Mouse (Mus musculus): ENCODE data around the gene Slfn5. TPM values are rescaled to one million over a fixed set of nuclear protein-coding genes. Genes with fewer than 3 reads are reported as not detected.

The Slfn5 gene
- polyA plus RNA-seq (2021; fragmentation: Nextera tagmentation) = 0.69 and 0.75 TPM in 2 replicates
- long read RNA-seq, experiment 1, partial matches to known transcripts = 0 of 1 reads
- long read RNA-seq, experiment 1, other reads (novel, unspliced or antisense) = 1 of 1 reads
- long read RNA-seq, experiment 2, partial matches to known transcripts = 0 of 1 reads
- long read RNA-seq, experiment 2, other reads (novel, unspliced or antisense) = 1 of 1 reads

DNA sequence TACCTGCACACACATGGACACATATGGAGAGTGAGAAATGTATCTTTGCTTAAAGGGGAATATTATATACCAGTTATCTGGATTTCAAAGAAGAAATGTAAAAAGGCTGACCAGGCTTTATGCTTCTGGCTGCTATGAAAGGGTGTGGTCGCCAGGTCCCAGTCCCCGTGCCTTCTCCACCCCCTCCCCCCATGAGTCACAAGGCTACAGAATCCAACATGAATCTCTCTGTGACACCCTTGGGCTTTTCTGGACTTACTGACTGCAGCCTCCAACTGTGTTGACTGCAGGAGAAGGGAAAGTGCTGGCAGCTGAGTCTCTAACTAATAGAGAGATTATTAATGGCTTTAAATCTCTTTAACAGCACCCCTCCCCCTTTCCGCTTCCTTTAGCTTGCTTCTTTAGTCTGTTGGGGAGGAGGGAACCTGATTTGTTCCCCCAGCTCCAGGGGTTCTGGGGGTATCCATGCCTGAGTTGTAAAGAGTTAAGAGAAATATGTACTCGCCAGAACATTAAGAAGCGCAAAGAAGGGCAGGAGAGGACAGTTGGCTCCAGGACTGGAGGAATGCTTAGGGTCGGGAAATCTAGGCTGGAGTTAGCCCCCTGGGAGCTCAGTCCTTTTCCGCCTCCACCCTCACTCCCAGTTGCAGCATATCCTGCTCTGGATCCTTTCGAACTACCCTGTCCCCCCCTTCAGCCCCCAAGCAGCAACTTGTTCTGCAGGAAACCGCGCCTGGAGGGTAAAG is at the start of gene Slfn5:
Gene Slfn5, plus strand, starts transcription at position 614 of the 746 bp plus-strand sequence.

DNA sequence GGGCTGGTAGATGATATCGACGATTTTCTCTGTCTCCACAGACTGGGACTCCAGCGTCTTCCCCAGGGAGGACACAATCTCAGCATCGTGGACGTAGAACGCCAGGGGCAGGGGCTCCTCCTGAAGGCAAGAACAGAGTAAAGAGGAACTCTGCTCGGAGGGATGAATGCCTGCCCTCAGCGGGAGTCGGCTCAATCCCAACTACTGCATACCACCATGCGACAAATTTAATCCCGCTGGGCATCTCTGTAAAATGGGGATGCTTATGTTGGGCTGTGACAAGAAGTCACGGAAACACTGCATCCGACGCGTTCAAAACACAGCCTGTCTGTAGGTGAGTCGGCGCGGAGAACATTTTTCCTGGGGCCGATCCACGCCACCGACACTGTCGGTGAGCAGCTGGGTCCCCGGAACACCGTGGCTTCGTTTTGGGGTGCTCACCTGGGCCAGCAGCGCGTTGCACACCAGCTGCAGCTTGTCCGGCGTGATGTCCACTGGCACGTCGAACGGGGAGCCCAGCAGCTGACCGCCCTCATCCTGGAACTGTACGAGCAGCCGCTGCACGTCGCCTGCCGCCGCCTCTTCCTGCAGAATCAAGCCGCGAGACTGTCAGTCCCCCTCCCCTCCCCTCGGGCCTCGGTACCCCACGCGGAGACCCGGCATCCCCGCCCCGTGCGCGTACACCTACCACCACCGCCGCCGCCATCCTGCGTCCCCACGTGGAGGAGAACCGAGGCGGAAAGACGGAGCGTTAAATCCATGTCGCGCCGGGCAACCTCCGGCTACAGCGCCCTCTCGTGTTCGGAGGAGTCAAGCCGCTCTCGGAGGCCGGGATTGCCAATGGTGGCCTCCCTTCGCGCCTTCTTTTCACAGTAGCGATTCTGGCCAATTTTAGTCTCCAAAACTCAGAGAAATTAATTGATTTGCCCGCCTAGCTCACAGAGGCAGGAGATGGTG is 43.2 kb upstream of the Slfn5 start, which contains the start of gene Nle1:
Gene Nle1, minus strand, starts transcription at position 761 of the 957 bp plus-strand sequence.

DNA sequence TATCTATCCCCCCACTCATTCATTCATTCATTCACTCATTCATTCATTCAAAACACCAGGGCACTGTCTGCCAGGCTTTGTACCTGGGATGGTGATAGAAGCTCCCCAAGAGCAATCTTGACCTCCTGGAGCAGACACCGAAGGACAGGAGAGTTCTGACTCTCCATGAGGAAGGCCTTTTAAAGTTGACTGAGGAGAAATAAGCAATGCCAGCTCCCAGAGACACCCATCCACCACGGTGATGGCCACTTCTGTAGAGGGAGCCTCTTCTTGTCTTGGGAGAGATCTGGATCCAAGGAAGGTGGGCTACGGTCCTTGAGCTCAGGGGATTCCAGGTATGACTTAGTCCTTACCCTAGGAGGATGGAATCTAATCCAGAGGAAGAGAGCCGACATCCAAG is 40.9 kb upstream of the Slfn5 start, which contains the start of gene Unc45b:
Gene Unc45b, plus strand, starts transcription at position 301 of the 400 bp plus-strand sequence.

DNA sequence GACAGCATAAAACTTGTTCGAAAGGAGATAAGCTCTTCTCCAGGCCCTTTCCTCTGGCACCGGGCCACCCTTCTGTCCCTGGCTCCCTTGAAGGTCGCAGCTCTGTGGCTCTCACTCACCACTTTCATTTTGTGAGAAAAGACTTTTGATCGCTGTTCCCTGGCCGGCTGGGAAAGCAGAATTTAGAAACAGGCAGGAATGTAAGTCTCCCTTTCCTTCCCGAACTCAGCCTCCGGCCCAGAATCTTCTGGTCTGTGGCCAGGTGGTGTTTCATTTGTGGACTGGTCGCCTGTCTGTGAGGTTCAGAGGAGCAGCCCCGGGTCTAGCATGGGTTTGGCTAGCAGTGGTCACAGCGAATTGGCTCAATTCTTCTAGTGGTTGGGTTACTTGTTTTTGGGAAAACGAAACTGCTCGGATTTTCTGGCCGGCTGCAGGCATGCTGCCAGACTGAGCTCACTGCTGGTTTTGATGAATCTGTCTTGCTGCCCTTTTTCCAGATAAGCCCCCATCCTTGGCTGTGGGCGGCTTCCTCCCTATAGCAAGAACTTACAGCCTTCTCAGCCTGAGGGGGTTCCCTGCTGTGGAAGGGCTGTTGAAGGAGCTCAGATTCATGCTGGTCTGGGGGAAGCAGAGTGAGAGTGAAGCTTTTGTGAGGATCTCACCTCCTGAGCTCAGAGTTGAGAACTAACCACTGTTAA is 40.5 kb downstream of the Slfn5 start, which contains the start of gene Slfn9:
Gene Slfn9, minus strand, starts transcription at position 362 of the 698 bp plus-strand sequence.

Small RNA genes within 50 kb of the gene (microRNA-seq; reads per million reads assigned to microRNA genes)
- not detected for gene Mir7679

Other genes with a start within 250 kb of the Slfn5 start
- gene Cct6b, start 187.0 kb upstream of the Slfn5 start, polyA plus RNA-seq (2021; fragmentation: Nextera tagmentation) = 0.08 and 0.14 TPM in 2 replicates
- gene Zfp830, start 187.0 kb upstream of the Slfn5 start, polyA plus RNA-seq (2021; fragmentation: Nextera tagmentation) = 13.3 and 17.2 TPM in 2 replicates
- gene Lig3, start 170.2 kb upstream of the Slfn5 start, polyA plus RNA-seq (2021; fragmentation: Nextera tagmentation) = 4.0 and 4.3 TPM in 2 replicates
- 6.8 and 6.9 TPM in 2 replicates for gene Rffl, start 80.1 kb upstream of the Slfn5 start, polyA plus RNA-seq (2021; fragmentation: Nextera tagmentation)
- gene Rad51d, start 60.7 kb upstream of the Slfn5 start, polyA plus RNA-seq (2021; fragmentation: Nextera tagmentation) = 8.6 and 9.0 TPM in 2 replicates
- 0.10 TPM in 1 of 2 replicates, not detected in the other for gene Fndc8, start 59.2 kb upstream of the Slfn5 start, polyA plus RNA-seq (2021; fragmentation: Nextera tagmentation)
- gene Nle1, start 42.9 kb upstream of the Slfn5 start, polyA plus RNA-seq (2021; fragmentation: Nextera tagmentation) = 1.2 and 1.5 TPM in 2 replicates
- gene Unc45b, start 40.8 kb upstream of the Slfn5 start, polyA plus RNA-seq (2021; fragmentation: Nextera tagmentation) = 0.33 and 0.34 TPM in 2 replicates
- gene Slfn9, start 40.5 kb downstream of the Slfn5 start, polyA plus RNA-seq (2021; fragmentation: Nextera tagmentation) = 0.16 and 0.20 TPM in 2 replicates
- 0.36 and 0.70 TPM in 2 replicates for gene Slfn8, start 69.5 kb downstream of the Slfn5 start, polyA plus RNA-seq (2021; fragmentation: Nextera tagmentation)
- gene Slfn2, start 113.8 kb downstream of the Slfn5 start, polyA plus RNA-seq (2021; fragmentation: Nextera tagmentation) = 0.90 and 2.1 TPM in 2 replicates
- gene Slfn1, start 165.5 kb downstream of the Slfn5 start, polyA plus RNA-seq (2021; fragmentation: Nextera tagmentation) = 0.08 TPM in 1 of 2 replicates, not detected in the other
- not detected in 2 replicates for gene Slfn4, start 223.8 kb downstream of the Slfn5 start, polyA plus RNA-seq (2021; fragmentation: Nextera tagmentation)
- 0.18 and 0.21 TPM in 2 replicates for gene Slfn3, start 240.0 kb downstream of the Slfn5 start, polyA plus RNA-seq (2021; fragmentation: Nextera tagmentation)